Mouse (Mus musculus) hindbrain, embryonic 16.5 days (tissue): Measurements from ENCODE around the gene Ppp2r3a. TPM values are rescaled to one million over a fixed set of nuclear protein-coding genes. Genes with fewer than 3 reads are reported as not detected.

Experiments used
- ATAC-seq: fragments of 200-750 bp; cut with Nextera tagmentation; 2 replicates; pipeline ENCODE4 v1.8.0; 2017; ENCODE audit warnings: moderate TSS enrichment, moderate library complexity
- H3K27ac ChIP-seq: fragments of 300-500 bp; sonication (generic); 2 replicates; pipeline ENCODE4 v1.5.1; 2014; ENCODE audit warnings: low read depth, mild to moderate bottlenecking, control low read depth, low read length, moderate library complexity
- H3K27me3 ChIP-seq: fragments of 300-500 bp; sonication (generic); replicated peaks from 2 replicates; pipeline ENCODE4 v1.6.1; 2014; ENCODE audit warnings: low read length; ENCODE audit not compliant: control insufficient read depth, insufficient read depth
- H3K36me3 ChIP-seq: fragments of 300-500 bp; sonication (generic); 2 replicates; pipeline ENCODE4 v1.6.1; 2014; ENCODE audit warnings: mild to moderate bottlenecking, low read length, moderate library complexity, mixed read lengths; ENCODE audit not compliant: control insufficient read depth, insufficient read depth
- H3K4me1 ChIP-seq: fragments of 300-500 bp; sonication (generic); 2 replicates; pipeline ENCODE4 v1.6.1; 2014; ENCODE audit warnings: low read depth, low read length; ENCODE audit not compliant: control insufficient read depth, insufficient read depth
- H3K4me2 ChIP-seq: fragments of 300-500 bp; sonication (generic); 2 replicates; pipeline ENCODE4 v1.6.1; 2014; ENCODE audit warnings: mild to moderate bottlenecking, low read length, control low read depth, moderate library complexity
- H3K4me3 ChIP-seq: fragments of 300-500 bp; sonication (generic); 2 replicates; pipeline ENCODE4 v1.5.1; 2014; ENCODE audit warnings: mild to moderate bottlenecking, low read length, control low read depth, moderate library complexity
- H3K9ac ChIP-seq: fragments of 300-500 bp; sonication (generic); 2 replicates; pipeline ENCODE4 v1.6.1; 2014; ENCODE audit warnings: low read depth, mild to moderate bottlenecking, control low read depth, low read length, moderate library complexity
- H3K9me3 ChIP-seq: fragments of 300-500 bp; sonication (generic); 2 replicates; pipeline ENCODE4 v1.6.1; 2014; ENCODE audit warnings: mild to moderate bottlenecking, low read length, moderate library complexity; ENCODE audit not compliant: control insufficient read depth
- WGBS: fragments of 180-500 bp; shearing (Covaris S2); extraction: QIAGEN DNeasy Blood & Tissue Kit; methylation state at CpG from one replicate; pipeline ENCODE4 v1.1.7; 2014; 5-methylcytosine and 5-hydroxymethylcytosine counted together
- polyA plus RNA-seq: library from polyadenylated mRNA; unstranded; fragments of >200 nt; fragmentation: Nextera tagmentation; extraction: Ambion mirVana; gene quantifications from 2 replicates; pipeline ENCODE4 v1.2.1, GENCODE M21; 2015

The Ppp2r3a gene
- polyA plus RNA-seq, 1 experiment from 2014 or later: 18.4 TPM

DNA sequence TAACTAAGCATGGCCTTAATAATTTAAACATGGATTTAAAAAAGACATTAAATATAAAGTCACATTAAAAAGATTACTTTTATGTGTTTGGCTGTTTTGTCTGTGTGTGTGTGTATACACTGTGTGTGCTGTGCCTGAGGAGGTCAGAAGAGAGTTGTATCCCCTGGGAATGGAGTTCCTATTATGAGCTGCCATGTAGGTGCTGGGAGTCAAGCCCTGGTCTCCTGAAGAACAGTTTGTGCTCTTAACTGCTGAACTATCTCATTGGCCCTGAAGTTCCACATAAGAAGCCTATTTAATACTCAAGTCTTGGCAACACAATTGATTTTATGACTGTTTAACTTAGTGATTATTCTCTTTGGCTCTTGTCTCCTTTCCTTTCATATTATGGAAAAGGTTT, 174.1 kb downstream of the Ppp2r3a start:
- Histone ChIP-seq H3K27me3 (no peaks in the 10 kb centered on the region), H3K9ac (peak overlapping the region; percentile 35; the same call in 1 of the 2 replicates), H3K4me1 (peaks cover 26% of the 10 kb centered on the region), H3K4me3 (peak overlapping the region; percentile 87), H3K4me2 (peak overlapping the region; percentile 79), H3K36me3 (no peaks in the 10 kb centered on the region), H3K9me3 (no peaks in the 10 kb centered on the region), H3K27ac (no peak overlapping the region)
- no peak for ATAC-seq

DNA sequence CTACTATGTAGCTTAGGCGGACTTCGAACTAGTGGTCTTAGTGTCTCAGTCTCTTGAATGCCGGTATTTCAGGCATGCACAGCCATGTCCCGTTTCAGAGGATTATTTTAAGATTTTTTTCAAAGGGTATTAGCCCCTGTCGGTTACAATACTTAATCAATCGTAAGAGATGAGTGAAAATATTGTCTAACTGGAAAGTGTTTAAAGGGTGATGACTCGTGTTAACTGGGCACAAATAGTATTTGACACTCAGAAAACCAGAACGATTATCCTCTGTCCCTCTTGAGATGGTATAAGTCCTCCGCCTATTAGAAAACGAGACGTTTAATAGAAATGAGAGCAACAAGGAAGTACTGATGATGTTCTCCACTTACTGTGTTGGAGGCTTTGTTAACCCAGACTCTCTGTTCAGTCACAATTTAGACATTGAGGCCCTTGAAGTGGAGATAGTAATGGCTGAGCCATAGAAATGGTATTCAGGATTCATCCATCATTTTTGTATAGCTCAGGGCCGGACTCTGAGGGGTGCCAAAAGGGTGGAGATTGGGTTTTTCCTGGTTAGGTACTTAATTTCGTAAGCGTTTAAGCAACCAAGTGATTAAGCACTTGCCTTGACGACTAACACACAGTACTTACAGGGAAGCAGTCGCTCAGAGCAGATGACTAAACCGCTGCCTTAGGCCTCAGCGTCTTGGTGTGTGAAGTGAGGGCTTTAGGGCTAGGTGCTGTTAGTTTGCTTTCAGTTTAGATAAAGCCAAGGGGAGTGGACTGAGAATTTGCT, 175.3 kb downstream of the Ppp2r3a start:
- ATAC-seq: no peak
- H3K4me2 ChIP-seq: peak overlapping the region; percentile 79
- peak overlapping the region; percentile 87 for H3K4me3 ChIP-seq
- peak overlapping the region; percentile 99 for H3K9ac ChIP-seq
- no peaks in the 10 kb centered on the region for H3K9me3 ChIP-seq
- no peaks in the 10 kb centered on the region for H3K36me3 ChIP-seq
- no peaks in the 10 kb centered on the region for H3K27me3 ChIP-seq
- H3K4me1 ChIP-seq: peaks cover 26% of the 10 kb centered on the region
- H3K27ac ChIP-seq: no peak overlapping the region
- under 1% methylated on average over 18 of the region's 18 CpGs for WGBS

DNA sequence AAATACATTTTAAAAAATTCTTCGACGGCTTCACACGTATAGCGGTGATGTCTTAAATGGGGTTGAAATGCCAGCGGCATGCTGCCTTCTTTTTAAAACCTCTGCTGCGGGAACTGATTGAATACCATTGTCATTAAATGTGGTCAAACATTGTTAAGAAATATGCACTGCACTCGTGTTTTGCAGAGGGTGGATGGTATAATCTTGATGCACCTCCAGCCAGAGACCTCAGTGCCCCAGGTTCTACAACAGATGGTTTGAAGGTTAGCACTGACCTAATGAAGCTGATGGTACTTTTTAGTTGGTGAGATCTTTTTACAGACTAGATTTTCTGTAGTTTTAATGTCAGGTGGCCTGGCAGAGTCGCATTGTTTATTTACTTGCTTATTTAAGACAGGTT, 175.9 kb downstream of the Ppp2r3a start:
- Histone ChIP-seq H3K9ac (peak overlapping the region; percentile 99), H3K4me2 (peak overlapping the region; percentile 79), H3K27me3 (no peaks in the 10 kb centered on the region), H3K27ac (no peak overlapping the region), H3K9me3 (no peaks in the 10 kb centered on the region), H3K4me1 (peaks cover 26% of the 10 kb centered on the region), H3K36me3 (no peaks in the 10 kb centered on the region), H3K4me3 (peak overlapping the region; percentile 87)
- no peak for ATAC-seq
- under 1% methylated on average over 8 of the region's 8 CpGs for WGBS

DNA sequence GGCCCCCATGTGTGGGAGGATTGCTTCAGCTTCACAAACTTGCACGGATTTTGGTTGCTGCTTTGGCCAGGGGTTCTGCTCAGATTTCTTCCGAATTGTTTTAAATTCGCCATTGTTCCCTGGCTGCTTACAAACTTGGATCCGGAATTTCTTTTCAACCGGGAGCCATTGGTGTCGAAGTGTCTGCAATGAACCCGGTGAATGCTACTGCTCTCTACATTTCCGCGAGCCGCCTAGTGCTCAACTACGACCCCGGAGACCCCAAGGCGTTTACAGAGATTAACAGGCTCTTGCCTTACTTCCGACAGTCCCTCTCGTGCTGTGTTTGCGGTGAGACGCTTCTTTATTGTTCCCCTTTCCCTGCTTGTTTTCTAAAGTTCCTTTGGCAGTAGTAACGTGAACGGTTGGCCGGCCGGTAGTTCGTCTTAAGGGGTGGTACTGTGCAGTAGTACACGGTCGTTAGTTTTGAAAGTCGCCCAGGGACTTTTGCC, 176.5 kb downstream of the Ppp2r3a start:
- 0% methylated on average over 25 of the region's 25 CpGs for WGBS
- Histone ChIP-seq H3K9me3 (no peaks in the 10 kb centered on the region), H3K4me2 (peak overlapping the region; percentile 79), H3K27me3 (no peaks in the 10 kb centered on the region), H3K4me3 (peak overlapping the region; percentile 87), H3K9ac (peak overlapping the region; percentile 99), H3K4me1 (peaks cover 26% of the 10 kb centered on the region), H3K36me3 (no peaks in the 10 kb centered on the region), H3K27ac (peak overlapping the region; percentile 100)
- ATAC-seq: no peak

DNA sequence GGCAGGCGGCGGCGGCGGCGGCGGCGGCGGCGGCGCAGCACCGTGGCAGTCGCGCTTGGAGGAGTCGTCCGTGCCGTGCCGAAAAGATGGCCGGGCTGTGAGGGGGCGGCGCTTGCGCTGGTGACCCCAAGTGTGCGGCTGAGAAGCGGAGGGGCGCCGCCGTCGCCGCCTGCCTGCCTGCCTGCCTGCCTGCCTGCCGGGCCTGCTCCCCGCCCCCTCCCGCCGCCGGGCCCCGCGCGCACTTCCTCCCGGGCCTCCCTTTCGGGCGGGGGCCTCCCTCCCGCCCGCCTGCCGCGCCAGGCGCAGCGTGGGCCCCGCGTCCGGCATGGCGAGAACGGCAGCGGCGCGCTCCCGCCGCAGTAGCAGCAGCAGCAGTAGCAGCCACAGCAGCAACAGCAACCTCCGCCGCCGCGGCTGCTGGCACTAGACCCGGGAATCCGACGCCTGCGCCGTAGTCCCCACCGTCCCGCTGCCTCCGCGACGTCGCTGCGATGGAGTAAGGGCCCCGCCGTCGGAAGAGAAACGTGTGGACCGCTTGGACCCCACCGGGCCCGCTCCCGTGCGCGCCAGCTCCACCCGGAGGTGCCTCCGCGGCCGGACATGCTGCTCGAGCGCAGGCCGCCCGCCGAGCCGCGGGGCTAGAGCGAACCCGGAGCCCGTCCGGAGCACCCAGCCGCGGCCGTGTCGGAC, 177.1 kb downstream of the Ppp2r3a start:
- peak overlapping the region; percentile 79 for H3K4me2 ChIP-seq
- peak overlapping the region; percentile 87 for H3K4me3 ChIP-seq
- WGBS: under 1% methylated on average over 61 of the region's 100 CpGs
- H3K36me3 ChIP-seq: no peaks in the 10 kb centered on the region
- no peaks in the 10 kb centered on the region for H3K9me3 ChIP-seq
- H3K27ac ChIP-seq: peak overlapping the region; percentile 100
- H3K4me1 ChIP-seq: peaks cover 21% of the 10 kb centered on the region
- peak; percentile 72 for ATAC-seq
- H3K27me3 ChIP-seq: no peaks in the 10 kb centered on the region
- H3K9ac ChIP-seq: peak overlapping the region; percentile 99

DNA sequence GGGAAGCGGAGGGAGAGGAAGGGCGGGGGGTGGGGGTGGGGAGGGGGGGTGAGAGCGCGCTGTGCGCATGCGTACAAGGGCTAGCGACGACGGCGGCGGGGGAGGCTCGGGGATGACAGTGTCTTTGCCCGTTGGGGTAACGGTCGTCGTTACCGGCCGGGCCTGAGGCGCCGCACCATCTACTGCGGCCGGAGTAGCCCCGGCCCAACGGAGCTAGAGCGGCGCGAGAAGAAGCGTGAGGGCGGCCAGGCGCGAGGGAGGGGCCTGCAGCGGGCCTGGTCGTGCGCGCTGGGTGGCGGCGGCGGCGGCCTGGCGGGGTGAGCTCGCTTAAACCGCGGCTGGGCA, 177.6 kb downstream of the Ppp2r3a start, which contains the start of gene Msl2:
Gene Msl2 (plus strand): TSS at position 115 of the 345 bp plus-strand sequence.
- Histone ChIP-seq H3K36me3 (no peaks in the 10 kb centered on the region), H3K4me1 (peaks cover 16% of the 10 kb centered on the region), H3K27me3 (no peaks in the 10 kb centered on the region), H3K4me3 (peak within 1 kb of the TSS; percentile 87), H3K9ac (peak within 1 kb of the TSS; percentile 99), H3K4me2 (peak within 1 kb of the TSS; percentile 82), H3K27ac (peak within 1 kb of the TSS; percentile 100), H3K9me3 (no peaks in the 10 kb centered on the region)
- ATAC-seq: peak; percentile 71; the same call in 1 of the 2 replicates
- WGBS: 0% methylated on average over 18 of the region's 43 CpGs

DNA sequence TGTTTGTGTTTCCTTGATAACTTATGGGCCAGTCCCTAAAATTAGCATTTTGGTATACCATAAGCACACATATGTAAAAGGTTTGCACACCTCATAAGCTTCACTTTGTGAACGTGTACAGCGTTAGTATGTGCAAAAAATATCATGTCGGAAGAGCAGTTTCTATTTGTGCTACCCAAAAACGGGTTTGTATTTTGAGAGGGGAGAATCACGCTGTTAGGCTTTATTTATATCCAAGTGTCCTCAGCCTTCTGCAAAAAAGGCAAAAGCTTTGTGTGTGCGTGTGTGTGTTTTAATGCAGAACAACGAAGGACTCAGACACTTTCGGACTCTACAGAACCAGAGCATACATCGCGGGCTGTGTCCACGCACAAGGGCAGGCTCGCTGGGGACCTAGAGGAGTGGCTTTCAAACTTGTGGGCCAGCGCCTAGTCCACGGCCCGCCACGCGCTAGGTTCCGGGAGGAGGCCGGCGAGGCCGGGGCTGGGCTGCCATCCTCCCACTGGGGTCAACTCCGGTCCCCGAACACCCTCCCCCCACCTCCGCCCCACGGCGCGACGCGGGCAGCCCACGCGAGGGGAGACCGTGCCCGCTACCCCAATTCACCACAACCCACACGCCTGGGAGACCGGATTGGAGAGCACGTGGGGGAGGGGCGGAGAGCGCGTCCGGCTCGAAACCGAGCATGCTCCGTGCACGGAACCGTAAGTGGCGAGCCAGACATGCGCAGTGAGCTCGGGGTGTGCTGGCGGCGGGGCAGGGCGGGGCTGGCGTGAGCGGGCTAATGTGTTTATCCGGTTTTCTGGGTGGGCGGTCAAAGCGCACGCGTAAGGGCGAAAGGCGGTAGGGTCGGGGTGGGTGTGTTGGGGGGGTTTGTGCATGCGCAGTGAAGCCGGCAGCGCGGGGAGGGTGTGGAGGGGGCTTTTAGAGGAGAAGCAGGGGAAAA, 178.3 kb downstream of the Ppp2r3a start:
- H3K27me3 ChIP-seq: no peaks in the 10 kb centered on the region
- H3K9me3 ChIP-seq: no peaks in the 10 kb centered on the region
- peaks cover 9% of the 10 kb centered on the region for H3K4me1 ChIP-seq
- H3K36me3 ChIP-seq: no peaks in the 10 kb centered on the region
- WGBS: 1% methylated on average over 65 of the region's 65 CpGs
- ATAC-seq: peak; percentile 96
- H3K27ac ChIP-seq: peak overlapping the region; percentile 100
- peak overlapping the region; percentile 87 for H3K4me3 ChIP-seq
- peak overlapping the region; percentile 82 for H3K4me2 ChIP-seq
- peak overlapping the region; percentile 89 for H3K9ac ChIP-seq

DNA sequence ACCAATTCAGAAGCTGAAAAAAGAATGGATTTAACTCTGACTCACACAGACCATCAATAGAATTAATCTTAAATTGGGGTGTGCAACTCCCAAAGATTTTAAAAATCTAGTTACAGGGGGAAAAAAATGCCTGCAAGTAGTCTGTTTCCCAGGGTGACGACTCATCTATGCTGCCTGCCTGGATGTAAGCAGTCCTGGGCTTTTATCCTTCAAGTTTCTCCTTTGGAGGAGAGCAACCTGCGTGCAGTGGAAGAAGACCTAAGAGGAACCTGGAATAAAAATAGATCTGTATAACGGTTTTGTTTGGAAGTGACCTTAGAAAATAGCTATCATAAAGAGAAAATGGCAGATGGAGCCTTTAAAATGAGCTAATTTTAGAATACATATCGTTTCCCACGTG, 179.1 kb downstream of the Ppp2r3a start:
- Histone ChIP-seq H3K9me3 (no peaks in the 10 kb centered on the region), H3K4me2 (peak overlapping the region; percentile 82; the same call in 1 of the 2 replicates), H3K36me3 (no peaks in the 10 kb centered on the region), H3K4me3 (no peak overlapping the region), H3K27ac (no peak overlapping the region), H3K4me1 (peaks cover 4% of the 10 kb centered on the region), H3K27me3 (no peaks in the 10 kb centered on the region), H3K9ac (no peak overlapping the region)
- WGBS: 42% methylated on average over 5 of the region's 5 CpGs
- ATAC-seq: no peak
